Mouse (Mus musculus) bone marrow, adult 2 months (tissue): ENCODE results near the gene Taar7d.

Experiments
- CTCF ChIP-seq: fragments of 200-500 bp; IDR thresholded peaks from 2 replicates; pipeline ENCODE4 v1.5.1; 2011; ENCODE audit warnings: low read length, control low read depth; ENCODE audit not compliant: control insufficient read depth, insufficient read depth
- POLR2A ChIP-seq: fragments of 200-500 bp; IDR thresholded peaks from 2 replicates; pipeline ENCODE4 v1.6.1; 2011; ENCODE audit warnings: low read depth, mild to moderate bottlenecking, control low read depth, low read length, borderline replicate concordance; ENCODE audit not compliant: control insufficient read depth

GRCm38 (mm10) chr10:24049210-24049609 lies 22.2 kb downstream of the Taar7d start, which contains the start of gene Taar7f:
- TF ChIP-seq CTCF, result no peak
- no peak for TF ChIP-seq POLR2A
